8 mouse cellular contexts compared by ENCODE assay signal in genomic region chr19:6974211-6975205, GRCm38 (mm10). TPM values are rescaled to one million over a fixed set of nuclear protein-coding genes. Genes with fewer than 3 reads are reported as not detected.
DNase-seq lines count a peak whose midpoint lies in the region; ATAC-seq and TF ChIP-seq lines count a peak whose summit lies in the region.

Ppp1r14b (plus strand) TSS chr19:6974968.

- peak within 1 kb of the TSS; percentile 64 for H3K27ac ChIP-seq in ES-Bruce4 (ENCODE audit: insufficient read depth, low read length)
- peak within 1 kb of the TSS; percentile 93 for H3K27ac ChIP-seq in forebrain, embryonic 12.5 days
- peak within 1 kb of the TSS; percentile 89 for H3K27ac ChIP-seq in heart, embryonic 16.5 days (ENCODE audit: low read length)
- peak within 1 kb of the TSS; percentile 71 for H3K27ac ChIP-seq in lung, embryonic 14.5 days (ENCODE audit: low read depth)
- peak within 1 kb of the TSS; percentile 43 for H3K27ac ChIP-seq in olfactory bulb, adult 2 months (ENCODE audit: insufficient read depth, low read depth, low read length)

- peak; percentile 31 for TF ChIP-seq POLR2A in ES-Bruce4 (IDR thresholded peaks at IDR 0.05; ENCODE audit: insufficient read depth, low read length)
- TF ChIP-seq POLR2A in brain, embryonic 14.5 days (IDR thresholded peaks at IDR 0.05; ENCODE audit: borderline replicate concordance, extremely low read depth, insufficient read depth, insufficient read length, poor library complexity, severe bottlenecking): peak; percentile 19; the same call in 1 of the 2 replicates
- peak; percentile 18; the same call in 1 of the 2 replicates for TF ChIP-seq POLR2A in olfactory bulb, adult 2 months (IDR thresholded peaks at IDR 0.05; ENCODE audit: insufficient read depth, low read depth, low read length)

- no peak for TF ChIP-seq CTCF in ES-Bruce4 (IDR thresholded peaks at IDR 0.05; ENCODE audit: low read depth, low read length)
- no peak for TF ChIP-seq CTCF in brain, embryonic 14.5 days (IDR thresholded peaks at IDR 0.05; ENCODE audit: borderline replicate concordance, extremely low read depth, insufficient read depth, insufficient read length)
- TF ChIP-seq CTCF in lung, embryonic 14.5 days (IDR thresholded peaks at IDR 0.05; ENCODE audit: low read depth): no peak
- no peak for TF ChIP-seq CTCF in olfactory bulb, adult 2 months (IDR thresholded peaks at IDR 0.05; ENCODE audit: insufficient read depth, low read depth, low read length)

- TF ChIP-seq EP300 in ES-Bruce4 (IDR thresholded peaks at IDR 0.05; ENCODE audit: insufficient read depth, low read depth, low read length): 0 out of 2 replicates have a peak, but pooled peaks have one; percentile 41

- H3K4me1 ChIP-seq in ES-Bruce4 (ENCODE audit: control insufficient read depth, insufficient read depth, low read length): peaks cover 9% of the 10 kb centered on the region
- peaks cover 62% of the 10 kb centered on the region for H3K4me1 ChIP-seq in forebrain, embryonic 12.5 days
- peaks cover 48% of the 10 kb centered on the region for H3K4me1 ChIP-seq in heart, embryonic 16.5 days (ENCODE audit: control insufficient read depth, insufficient read depth, low read length)
- H3K4me1 ChIP-seq in lung, embryonic 14.5 days (ENCODE audit: insufficient read depth): peaks cover 17% of the 10 kb centered on the region
- peaks cover 42% of the 10 kb centered on the region for H3K4me1 ChIP-seq in olfactory bulb, adult 2 months (ENCODE audit: control insufficient read depth, insufficient read depth, low read length)

- under 1% methylated on average over 65 of the region's 84 CpGs for WGBS in forebrain, embryonic 12.5 days
- WGBS in heart, embryonic 16.5 days: under 1% methylated on average over 70 of the region's 84 CpGs
- under 1% methylated on average over 57 of the region's 84 CpGs for WGBS in lung, embryonic 14.5 days
- WGBS in olfactory bulb, adult 2 months: 3% methylated on average over 75 of the region's 84 CpGs

- no peaks in the 10 kb centered on the region for H3K9me3 ChIP-seq in ES-Bruce4 (replicated peaks; ENCODE audit: control insufficient read depth, insufficient read depth, low read length, poor library complexity, severe bottlenecking)
- no peaks in the 10 kb centered on the region for H3K9me3 ChIP-seq in forebrain, embryonic 12.5 days
- no peaks in the 10 kb centered on the region for H3K9me3 ChIP-seq in heart, embryonic 16.5 days (replicated peaks; ENCODE audit: control insufficient read depth, low read length)
- H3K9me3 ChIP-seq in lung, embryonic 14.5 days (ENCODE audit: low read depth, low read length): no peaks in the 10 kb centered on the region

- H3K9ac ChIP-seq in ES-Bruce4 (ENCODE audit: low read depth, poor library complexity, severe bottlenecking): peak within 1 kb of the TSS; percentile 41
- H3K9ac ChIP-seq in forebrain, embryonic 12.5 days: peak within 1 kb of the TSS; percentile 90
- peak within 1 kb of the TSS; percentile 81 for H3K9ac ChIP-seq in heart, embryonic 16.5 days (ENCODE audit: low read length)
- H3K9ac ChIP-seq in lung, embryonic 14.5 days: peak within 1 kb of the TSS; percentile 78

- H3K4me2 ChIP-seq in forebrain, embryonic 12.5 days: peak within 1 kb of the TSS; percentile 93
- H3K4me2 ChIP-seq in heart, embryonic 16.5 days (ENCODE audit: low read depth, low read length): peak within 1 kb of the TSS; percentile 91
- peak within 1 kb of the TSS; percentile 94 for H3K4me2 ChIP-seq in lung, embryonic 14.5 days

- H3K36me3 ChIP-seq in ES-Bruce4 (ENCODE audit: control insufficient read depth, insufficient read depth, low read length, poor library complexity, severe bottlenecking): peaks cover 14% of the 10 kb centered on the region
- peaks cover 22% of the 10 kb centered on the region for H3K36me3 ChIP-seq in forebrain, embryonic 12.5 days (replicated peaks)
- peaks cover 16% of the 10 kb centered on the region for H3K36me3 ChIP-seq in heart, embryonic 16.5 days (ENCODE audit: control insufficient read depth, insufficient read depth)
- H3K36me3 ChIP-seq in lung, embryonic 14.5 days (ENCODE audit: insufficient read depth): peaks cover 21% of the 10 kb centered on the region

- H3K27me3 ChIP-seq in ES-Bruce4 (ENCODE audit: control insufficient read depth, insufficient read depth, low read length, poor library complexity, severe bottlenecking): no peaks in the 10 kb centered on the region
- H3K27me3 ChIP-seq in forebrain, embryonic 12.5 days: peaks cover 26% of the 10 kb centered on the region
- no peaks in the 10 kb centered on the region for H3K27me3 ChIP-seq in heart, embryonic 16.5 days (ENCODE audit: control insufficient read depth, insufficient read depth, low read length)
- H3K27me3 ChIP-seq in lung, embryonic 14.5 days (ENCODE audit: insufficient read depth, low read length): no peaks in the 10 kb centered on the region

- ATAC-seq in forebrain, embryonic 12.5 days (ENCODE audit: low FRiP score): peak; percentile 74
- peak; percentile 61 for ATAC-seq in heart, embryonic 16.5 days (replicated peaks; ENCODE audit: extremely low read depth, insufficient read depth, low FRiP score)
- peak; percentile 64 for ATAC-seq in lung, embryonic 14.5 days (ENCODE audit: insufficient read depth)

- peak; percentile 96 for DNase-seq in brain, embryonic 14.5 days (ENCODE audit: low read depth)
- peak; percentile 92 to 95 for DNase-seq in kidney, postnatal 4 days
- peak; percentile 89 for DNase-seq in lung, embryonic 14.5 days
- DNase-seq in thymus, postnatal 25 days: peak; percentile 84

- peak within 1 kb of the TSS; percentile 96 for H3K4me3 ChIP-seq in ES-Bruce4 (ENCODE audit: low read depth, low read length)
- H3K4me3 ChIP-seq in forebrain, embryonic 12.5 days (replicated peaks): peak within 1 kb of the TSS; percentile 84
- peak within 1 kb of the TSS; percentile 71 for H3K4me3 ChIP-seq in heart, embryonic 16.5 days (ENCODE audit: low read length)
- H3K4me3 ChIP-seq in lung, embryonic 14.5 days (ENCODE audit: low read depth, low read length): peak within 1 kb of the TSS; percentile 58
- H3K4me3 ChIP-seq in olfactory bulb, adult 2 months (ENCODE audit: insufficient read depth, low read depth, low read length): peak within 1 kb of the TSS; percentile 60

RNA-seq across cellular contexts. Expression of gene Ppp1r14b, which starts in this region (rescaled TPM):
- polyA plus RNA-seq in ES-Bruce4 (2011; ENCODE audit: insufficient read depth, insufficient read length, low read depth, missing spikeins): 151 and 166 TPM in 2 replicates
- 359 and 550 TPM in 2 replicates for polyA plus RNA-seq in brain, embryonic 14.5 days (2012; rRNA removed)
- 237 and 333 TPM in 2 replicates for polyA plus RNA-seq in forebrain, embryonic 12.5 days (2016; fragmentation: Nextera tagmentation; extraction: Ambion mirVana)
- 68.9 and 104 TPM in 2 replicates for polyA plus RNA-seq in heart, embryonic 16.5 days (2015; fragmentation: Nextera tagmentation; extraction: Ambion mirVana)
- 218 and 224 TPM in 2 replicates for polyA plus RNA-seq in lung, embryonic 14.5 days (2014; fragmentation: Nextera tagmentation; extraction: Ambion mirVana)
- not detected in 2 replicates for polyA plus RNA-seq in olfactory bulb, adult 2 months (2012; ENCODE audit: insufficient read depth, insufficient read length, low replicate concordance, missing spikeins)

Comparison
In these comparisons a context has a peak if more than half of its experiments do, and no peak if none do; other contexts are left out.
1. Peak in every context shown above with its lines: DNase-seq, ATAC-seq, H3K4me3 ChIP-seq and H3K27ac ChIP-seq.
2. H3K27ac ChIP-seq: peak in every context shown above with its lines; median percentile 93 in forebrain, embryonic 12.5 days; 89 in heart, embryonic 16.5 days; 71 in lung, embryonic 14.5 days; 64 in ES-Bruce4; 43 in olfactory bulb, adult 2 months.